Mouse (Mus musculus): ENCODE measurements around the gene Gpr37.

Gene Gpr37

GRCm38 (mm10) chr6:25690629-25691028, at the start of gene Gpr37:
Gpr37 (minus strand) TSS chr6:25690729.
- DNase-seq (ENCODE audit: low spot score in 2 of 2): no peak

- no peak for DNase-seq (ENCODE audit: low spot score in 2 of 2)
These were observed 46.0 kb upstream of the Gpr37 start for GRCm38 (mm10) chr6:25736533-25736932.

GRCm38 (mm10) chr6:25726560-25726959, 36.0 kb upstream of the Gpr37 start:
- DNase-seq (ENCODE audit: low spot score in 2 of 2): no peak

- DNase-seq (ENCODE audit: low spot score in 2 of 2): no peak
These were observed 20.1 kb upstream of the Gpr37 start for GRCm38 (mm10) chr6:25710601-25711000.

GRCm38 (mm10) chr6:25709250-25709895, 18.8 kb upstream of the Gpr37 start:
- DNase-seq (ENCODE audit: low spot score in 2 of 2): peak; percentile 51 to 84

GRCm38 (mm10) chr6:25699956-25700355, 9.4 kb upstream of the Gpr37 start:
- DNase-seq (ENCODE audit: low spot score in 2 of 2): no peak

GRCm38 (mm10) chr6:25690284-25690605, 284 bp downstream of the Gpr37 start:
- DNase-seq (ENCODE audit: low spot score in 2 of 2): no peak

- DNase-seq (ENCODE audit: low spot score in 2 of 2): peak; percentile 63 to 65
These were observed 827 bp downstream of the Gpr37 start for GRCm38 (mm10) chr6:25689520-25690283.

- peak; percentile 44 to 45 for DNase-seq (ENCODE audit: low spot score in 2 of 2)
These were observed 1.5 kb downstream of the Gpr37 start for GRCm38 (mm10) chr6:25688927-25689519.

GRCm38 (mm10) chr6:25686760-25687200, 3.7 kb downstream of the Gpr37 start:
- DNase-seq (ENCODE audit: low spot score in 2 of 2): peak; percentile 21 to 27

GRCm38 (mm10) chr6:25684391-25684790, 6.1 kb downstream of the Gpr37 start:
- no peak for DNase-seq (ENCODE audit: low spot score in 2 of 2)

- no peak for DNase-seq (ENCODE audit: low spot score in 2 of 2)
These were observed 15.4 kb downstream of the Gpr37 start for GRCm38 (mm10) chr6:25675111-25675510.

GRCm38 (mm10) chr6:25673801-25674200, 16.7 kb downstream of the Gpr37 start:
- DNase-seq (ENCODE audit: low spot score in 2 of 2): no peak

GRCm38 (mm10) chr6:25670150-25670549, 20.4 kb downstream of the Gpr37 start:
- no peak for DNase-seq (ENCODE audit: low spot score in 2 of 2)

- DNase-seq (ENCODE audit: low spot score in 2 of 2): no peak
These were observed 26.6 kb downstream of the Gpr37 start for GRCm38 (mm10) chr6:25663942-25664341.

GRCm38 (mm10) chr6:25659924-25660675, 30.4 kb downstream of the Gpr37 start:
- DNase-seq (ENCODE audit: low spot score in 2 of 2): no peak

Measured in frontal cortex, postnatal 36 days (tissue).